In the genomic region with DNA sequence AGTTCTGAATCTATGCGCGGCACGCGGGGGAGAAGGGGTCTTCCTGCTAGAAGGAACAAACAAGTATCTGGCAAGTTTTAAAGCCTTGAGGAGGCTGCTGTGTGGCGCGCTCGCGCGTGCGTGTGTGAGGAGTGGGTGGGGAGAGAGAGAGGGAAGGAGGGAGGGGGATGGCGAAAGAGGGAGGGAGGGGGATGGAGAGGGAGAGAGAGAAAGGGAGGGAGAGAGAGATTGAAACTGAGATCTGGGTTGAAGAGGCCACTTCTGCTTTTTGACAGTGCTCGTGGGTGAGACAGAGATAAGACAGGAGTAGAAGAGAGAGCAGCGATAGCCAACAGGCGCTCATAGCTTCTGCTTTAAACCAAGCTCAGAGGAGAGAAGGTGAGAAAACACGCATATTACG, we compare ENCODE assay signal across 9 mouse cellular contexts.
A peak's percentile ranks its signal among the peaks of the same experiment; 100 is the strongest.
DNase-seq lines count a peak whose midpoint lies in the region; ATAC-seq and TF ChIP-seq lines count a peak whose summit lies in the region.
"Had no signal": no experiment of that assay in that cellular context is flagged by ENCODE, and none has a peak within 500 bp of the region (broad histone marks: within the 10 kb centered on the region; RNA-seq: fewer than 3 reads in every experiment).

No protein-coding gene starts in this region.

- no peak for TF ChIP-seq RAD21 in CH12.LX (IDR thresholded peaks at IDR 0.05; ENCODE audit: low read depth, low read length)

- H3K4me1 ChIP-seq in lung, embryonic 14.5 days (ENCODE audit: insufficient read depth): no peaks in the 10 kb centered on the region
- H3K4me1 ChIP-seq in CH12.LX (ENCODE audit: control insufficient read depth in 1 of 2, insufficient read depth in 2 of 2): no peaks in the 10 kb centered on the region
- peaks cover 5% of the 10 kb centered on the region; the same call in 1 of the 2 replicates for H3K4me1 ChIP-seq in liver, embryonic 13.5 days (replicated peaks)

- no peak overlapping the region for H3K4me3 ChIP-seq in lung, embryonic 14.5 days (ENCODE audit: low read depth, low read length)
- H3K4me3 ChIP-seq in CH12.LX (replicated peaks in 1 of 3; ENCODE audit: low read depth in 2 of 3, low read length in 2 of 3, poor library complexity in 1 of 3): no peak overlapping the region
- H3K4me3 ChIP-seq in liver, embryonic 13.5 days (replicated peaks): no peak overlapping the region
- H3K4me3 ChIP-seq in gastrocnemius, adult 2 months: no peak overlapping the region

- dilution Hi-C loops in CH12.LX (cut with MboI; ENCODE audit: extremely low pct_ligation_motif_present, extremely low pct_unique_long_range_greater_than_20kb, low sequenced_read_pairs): no loop called here

- WGBS in lung, embryonic 14.5 days: 27% methylated on average over 16 of the region's 16 CpGs
- WGBS in liver, embryonic 13.5 days (ENCODE audit: insufficient replicate concordance): 6% methylated on average over 16 of the region's 16 CpGs

- H3K27me3 ChIP-seq in lung, embryonic 14.5 days (ENCODE audit: insufficient read depth, low read length): no peaks in the 10 kb centered on the region
- no peaks in the 10 kb centered on the region for H3K27me3 ChIP-seq in CH12.LX (replicated peaks)
- no peaks in the 10 kb centered on the region for H3K27me3 ChIP-seq in liver, embryonic 13.5 days

- intact Hi-C loops in gastrocnemius, adult 2 months (cut with DNase I): loop anchor here (5.0 kb wide), 1 partner anchor 140 kb away; no protein-coding TSS in a partner anchor

- ATAC-seq in lung, embryonic 14.5 days (ENCODE audit: insufficient read depth): no peak
- ATAC-seq in liver, embryonic 13.5 days (ENCODE audit: low read depth): no peak
- ATAC-seq: hindbrain, embryonic 16.5 days had no signal

- no peak overlapping the region for H3K27ac ChIP-seq in lung, embryonic 14.5 days (ENCODE audit: low read depth)
- H3K27ac ChIP-seq in CH12.LX (ENCODE audit: insufficient read depth, low read depth): no peak overlapping the region
- H3K27ac ChIP-seq in liver, embryonic 13.5 days: no peak overlapping the region
- no peak overlapping the region for H3K27ac ChIP-seq in gastrocnemius, adult 2 months

- in situ Hi-C loops in CH12.LX (cut with MboI; ENCODE audit: low pct_ligation_motif_present, low pct_unique_long_range_greater_than_20kb, low sequenced_read_pairs): no loop called here

- no peak overlapping the region for H3K9ac ChIP-seq in lung, embryonic 14.5 days
- H3K9ac ChIP-seq in CH12.LX (ENCODE audit: insufficient read depth, low read depth): no peak overlapping the region
- H3K9ac ChIP-seq in liver, embryonic 13.5 days: no peak overlapping the region

- no peaks in the 10 kb centered on the region for H3K79me2 ChIP-seq in CH12.LX (replicated peaks; ENCODE audit: control insufficient read depth, extremely low read depth, insufficient read depth, poor library complexity, severe bottlenecking)

- TF ChIP-seq CTCF in lung, embryonic 14.5 days (IDR thresholded peaks at IDR 0.05; ENCODE audit: low read depth): no peak
- no peak for TF ChIP-seq CTCF in CH12.LX (conservative IDR thresholded peaks at IDR 0.05 in 1 of 2, IDR thresholded peaks at IDR 0.05 in 1 of 2; ENCODE audit: low read depth in 2 of 2, low read length in 2 of 2)
- TF ChIP-seq CTCF in gastrocnemius, adult 2 months (IDR thresholded peaks at IDR 0.05): no peak

- DNase-seq in lung, embryonic 14.5 days: no peak
- no peak for DNase-seq in lung, postnatal 14 days
- DNase-seq in CH12.LX (ENCODE audit: extremely low read depth) (peak; percentile 41), MEL-GATA-1-ER (ENCODE audit: extremely low read depth, low read depth) (peak; percentile 94)
- DNase-seq in liver, embryonic 13.5 days: no peak
- no peak for DNase-seq in gastrocnemius, adult 2 months
- no peak for DNase-seq in adrenal gland, adult 2 months
- DNase-seq: retina, postnatal 1 day had no signal

- no peak for TF ChIP-seq EP300 in CH12.LX (IDR thresholded peaks at IDR 0.05; ENCODE audit: low read length)

- no peaks in the 10 kb centered on the region for H3K36me3 ChIP-seq in lung, embryonic 14.5 days (ENCODE audit: insufficient read depth)
- no peaks in the 10 kb centered on the region for H3K36me3 ChIP-seq in CH12.LX (replicated peaks in 1 of 2; ENCODE audit: control insufficient read depth in 1 of 2, insufficient read depth in 1 of 2, low read length in 1 of 2)
- H3K36me3 ChIP-seq in liver, embryonic 13.5 days: no peaks in the 10 kb centered on the region

- TF ChIP-seq POLR2A in CH12.LX (IDR thresholded peaks at IDR 0.05; ENCODE audit: low read depth, low read length): no peak

- H3K9me3 ChIP-seq in lung, embryonic 14.5 days (ENCODE audit: low read depth, low read length): no peaks in the 10 kb centered on the region
- H3K9me3 ChIP-seq in CH12.LX (replicated peaks; ENCODE audit: low read length): peaks cover 49% of the 10 kb centered on the region
- no peaks in the 10 kb centered on the region for H3K9me3 ChIP-seq in liver, embryonic 13.5 days (replicated peaks)

- H3K4me2 ChIP-seq in lung, embryonic 14.5 days: peak overlapping the region; percentile 49
- H3K4me2 ChIP-seq in CH12.LX (ENCODE audit: insufficient read depth, low read depth, poor library complexity, severe bottlenecking): no peak overlapping the region
- H3K4me2 ChIP-seq in liver, embryonic 13.5 days: peak overlapping the region; percentile 28; the same call in 1 of the 2 replicates

TF ChIP-seq in CH12.LX, 34 proteins besides CTCF, POLR2A, EP300 and RAD21:
- TF ChIP-seq BHLHE40 (IDR thresholded peaks at IDR 0.05; ENCODE audit: low read depth, low read length): no peak
- no peak for TF ChIP-seq HCFC1 (IDR thresholded peaks at IDR 0.05; ENCODE audit: low read depth, low read length)
- no peak for TF ChIP-seq KAT2A (IDR thresholded peaks at IDR 0.05; ENCODE audit: insufficient replicate concordance, low read length)
- TF ChIP-seq ZC3H11A (IDR thresholded peaks at IDR 0.05; ENCODE audit: low read depth, low read length): no peak
TF ChIP-seq in CH12.LX: peak in this region for 0.

Comparison
In these comparisons a context has a peak if more than half of its experiments do, and no peak if none do; other contexts are left out.
1. DNase-seq: peak in CH12.LX (single experiment) and MEL-GATA-1-ER (single experiment); none in lung, embryonic 14.5 days (single experiment), lung, postnatal 14 days (single experiment), liver, embryonic 13.5 days (single experiment), gastrocnemius, adult 2 months (single experiment) and adrenal gland, adult 2 months (single experiment).